Mouse (Mus musculus) frontal cortex, postnatal 25 days (tissue): ENCODE data around the gene Rora.
A peak's percentile ranks its signal among the peaks of the same experiment; 100 is the strongest.

Experiments
- DNase-seq, 2 experiments: peaks; one replicate each; pipeline ENCODE4 v3.0.0; 2022; ENCODE audit warnings: low spot score in 2 of 2

The Rora gene

DNA sequence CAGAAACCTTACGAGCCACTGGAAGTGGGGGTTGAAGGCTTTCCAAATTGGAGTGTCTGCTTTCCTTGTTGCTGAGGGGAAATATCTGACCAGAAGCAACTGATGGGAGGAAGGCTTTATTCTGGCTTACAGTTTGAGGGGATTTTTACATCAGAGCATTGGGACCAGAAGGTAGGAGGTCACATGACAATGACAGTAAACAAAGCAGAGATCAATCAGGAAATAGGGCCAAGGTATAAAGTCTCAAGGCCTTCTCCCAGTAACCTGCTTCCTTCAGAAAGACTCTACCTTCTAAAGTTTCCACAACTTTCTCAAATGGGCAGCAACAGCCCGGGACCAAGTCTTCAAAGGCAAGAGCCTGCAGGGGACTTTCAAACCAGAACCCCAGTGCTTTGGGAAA is 34.6 kb downstream of the Rora start:
- no peak for DNase-seq

- DNase-seq: peak in 1 of 2 experiments; percentile 33
Observed at GRCm38 (mm10) chr9:68689351-68689750, 35.8 kb downstream of the Rora start.

- no peak for DNase-seq
Observed at GRCm38 (mm10) chr9:68694889-68695495, 41.4 kb downstream of the Rora start.

GRCm38 (mm10) chr9:68695496-68695969 is 41.9 kb downstream of the Rora start:
- no peak for DNase-seq

DNA sequence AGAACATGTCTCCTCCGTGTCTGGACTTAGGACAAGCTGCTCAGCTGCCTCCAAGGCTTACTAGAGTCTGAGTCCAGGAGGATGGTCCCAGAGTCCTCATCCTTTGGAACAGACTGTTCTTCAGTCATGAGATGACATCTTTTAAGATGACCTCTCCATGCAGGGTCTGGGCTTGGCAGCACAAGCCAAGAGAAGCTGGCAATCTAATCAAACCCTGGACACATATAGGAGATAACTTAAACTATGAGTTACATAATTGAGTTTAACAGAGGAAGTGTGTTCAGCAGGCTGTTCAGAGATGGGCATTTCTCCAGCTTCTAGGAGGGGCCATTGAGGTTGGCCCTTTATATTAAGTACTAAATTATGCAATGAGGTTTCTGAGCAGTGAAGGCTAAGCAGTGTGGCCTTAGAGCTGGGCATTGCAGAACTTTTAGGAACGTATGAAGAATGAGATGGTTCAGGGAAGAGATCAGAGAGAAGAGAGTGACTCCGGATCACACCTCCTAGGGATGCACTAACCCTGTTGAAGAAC is 42.9 kb downstream of the Rora start:
- no peak for DNase-seq

DNA sequence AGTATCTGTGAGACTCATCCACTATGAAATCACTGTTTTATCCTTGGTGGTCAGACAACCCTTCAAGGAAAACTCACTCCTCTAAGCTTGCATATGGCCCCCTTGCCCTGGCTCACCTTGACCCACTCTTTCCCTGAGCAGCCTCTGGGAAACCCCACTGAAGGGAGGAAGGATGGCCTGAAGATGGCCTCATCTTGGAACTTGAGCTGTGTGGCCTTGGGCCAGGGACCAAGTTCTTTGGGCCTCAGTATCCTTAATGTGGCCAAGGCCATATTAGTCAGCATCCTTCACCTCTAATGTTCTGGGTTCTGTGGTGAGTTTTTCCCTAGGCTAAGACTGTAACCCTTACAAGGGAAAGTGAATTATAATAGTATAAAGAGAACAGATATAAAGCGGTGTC is 45.8 kb downstream of the Rora start:
- no peak for DNase-seq

- no peak for DNase-seq
Observed at GRCm38 (mm10) chr9:68699856-68700255, 46.3 kb downstream of the Rora start.

DNA sequence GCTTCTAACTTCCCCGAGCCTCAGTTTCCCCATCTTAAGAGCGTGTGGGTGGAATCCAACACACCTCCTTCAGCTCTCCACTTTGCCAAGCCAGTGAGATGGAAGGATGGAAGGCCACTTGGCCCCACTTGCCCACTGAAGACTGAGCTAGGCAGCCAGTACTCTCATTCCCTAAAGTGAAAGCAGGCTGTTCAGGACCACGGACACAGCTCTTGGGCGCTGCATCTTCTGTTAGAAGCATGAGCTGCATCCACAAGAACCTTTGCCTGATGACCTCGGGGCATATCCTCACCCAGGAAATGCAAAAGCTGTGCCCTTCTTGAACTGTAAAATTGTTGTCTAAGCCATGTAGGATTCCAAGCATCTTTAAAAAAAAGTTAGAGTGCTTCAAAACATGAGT is 54.0 kb downstream of the Rora start:
- DNase-seq: no peak

DNA sequence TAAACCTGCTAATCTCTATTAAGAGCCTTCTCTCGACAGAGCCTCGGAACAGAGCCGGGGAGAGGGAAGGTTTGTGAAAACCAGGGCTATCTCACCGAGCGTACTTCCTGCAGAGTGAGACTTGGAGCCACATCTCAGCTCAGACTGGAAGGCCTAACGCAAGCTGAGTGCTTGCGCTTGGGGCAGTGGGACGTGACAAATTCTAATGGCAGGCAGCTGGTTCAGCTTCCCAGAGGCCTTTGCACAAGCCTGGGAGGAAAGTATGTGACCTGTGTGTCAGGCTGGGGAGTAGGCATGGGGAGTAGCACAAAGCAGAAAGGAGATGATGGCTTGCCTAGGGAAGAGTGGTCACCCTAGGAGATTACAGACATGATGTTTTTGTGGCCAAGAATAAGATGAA is 55.6 kb downstream of the Rora start:
- no peak for DNase-seq

- no peak for DNase-seq
Observed at GRCm38 (mm10) chr9:68710893-68711654, 57.5 kb downstream of the Rora start.

- peak; percentile 25 to 30 for DNase-seq
Observed at GRCm38 (mm10) chr9:68716961-68717360, 63.4 kb downstream of the Rora start.

- no peak for DNase-seq
Observed at GRCm38 (mm10) chr9:68718427-68718826, 64.8 kb downstream of the Rora start.

GRCm38 (mm10) chr9:68719286-68719685 is 65.7 kb downstream of the Rora start:
- DNase-seq: no peak

DNA sequence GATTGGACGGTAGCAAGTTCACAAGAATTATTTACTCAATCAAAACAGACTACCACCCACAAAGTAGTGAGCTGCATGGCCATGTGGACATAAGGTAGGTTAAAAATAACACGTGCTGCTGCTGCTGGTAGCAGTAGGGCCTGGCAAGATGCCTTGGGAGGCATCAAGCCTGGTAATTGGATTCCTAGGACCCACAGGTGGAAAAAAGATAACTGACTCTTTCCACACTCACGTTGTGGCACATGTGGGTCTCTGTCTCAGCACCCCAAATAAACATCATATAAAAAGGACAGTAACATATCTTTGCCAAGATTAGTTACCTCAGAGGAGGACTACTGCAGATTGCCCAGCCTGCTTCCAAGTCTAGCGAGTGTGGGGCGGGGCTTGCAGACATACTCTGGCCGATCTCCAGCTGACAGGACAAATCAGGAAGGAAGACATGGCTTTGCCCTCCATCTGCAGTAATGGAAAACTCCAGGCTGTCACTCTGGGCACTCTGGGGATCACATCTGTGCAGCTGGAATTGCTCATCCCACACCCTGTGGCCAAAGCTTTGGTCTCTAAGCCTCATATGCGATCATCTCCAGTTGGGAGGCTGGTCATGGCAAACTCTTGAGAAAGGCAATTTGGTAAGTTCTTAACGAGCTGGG is 71.2 kb downstream of the Rora start:
- no peak for DNase-seq

DNA sequence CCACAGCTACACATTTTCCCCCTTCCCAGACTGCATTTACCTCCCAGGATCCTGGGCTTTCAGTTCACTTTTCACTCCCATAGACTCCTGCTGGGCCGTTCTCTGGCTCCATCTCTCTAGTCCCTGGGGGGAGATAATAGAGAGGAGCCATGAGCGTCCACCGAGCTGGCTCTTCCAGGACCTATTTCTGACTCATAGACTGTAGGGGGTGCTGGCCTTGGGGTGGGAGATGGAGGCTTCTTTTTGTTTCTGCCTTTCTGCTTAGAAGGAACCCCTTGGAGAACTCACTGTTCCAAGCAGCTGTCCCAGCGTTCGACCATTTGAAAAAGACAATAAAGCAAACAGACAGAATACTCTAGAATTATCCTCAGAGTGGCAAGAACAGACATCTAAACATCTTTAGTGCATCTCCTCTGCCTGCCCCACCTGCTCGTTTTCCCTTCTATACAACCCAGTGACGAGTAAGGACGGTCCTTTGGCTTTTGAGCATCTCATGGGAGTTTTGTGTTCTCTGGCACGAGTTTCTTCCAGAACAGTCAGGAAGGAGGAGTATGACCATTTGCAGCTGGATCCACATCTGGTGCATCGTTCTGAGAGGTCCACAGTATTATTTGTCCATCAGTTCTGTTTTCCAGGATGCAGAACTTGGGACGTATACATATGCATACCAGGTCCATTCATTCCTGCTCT is 73.7 kb downstream of the Rora start:
- no peak for DNase-seq

DNA sequence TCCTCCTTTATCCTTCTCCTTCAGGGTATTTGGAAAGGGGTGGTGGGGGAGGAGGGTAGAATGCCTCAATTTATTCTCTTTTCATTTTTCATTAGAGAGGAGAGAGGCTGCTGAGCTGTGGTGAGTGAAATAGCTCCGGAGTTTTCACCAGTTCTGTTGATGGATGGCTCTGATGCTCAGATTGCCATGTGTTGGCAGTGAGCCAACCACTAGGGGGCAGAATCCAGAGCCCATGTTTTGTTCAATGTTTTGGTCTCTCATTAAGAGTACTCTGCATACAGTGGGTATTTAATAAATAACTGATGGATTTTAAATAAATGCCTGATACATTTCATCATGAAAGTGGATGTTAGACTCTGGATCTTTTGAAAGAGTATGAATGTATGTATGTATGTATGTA is 77.9 kb downstream of the Rora start:
- DNase-seq: no peak

GRCm38 (mm10) chr9:68732929-68733328 is 79.3 kb downstream of the Rora start:
- DNase-seq: no peak

DNA sequence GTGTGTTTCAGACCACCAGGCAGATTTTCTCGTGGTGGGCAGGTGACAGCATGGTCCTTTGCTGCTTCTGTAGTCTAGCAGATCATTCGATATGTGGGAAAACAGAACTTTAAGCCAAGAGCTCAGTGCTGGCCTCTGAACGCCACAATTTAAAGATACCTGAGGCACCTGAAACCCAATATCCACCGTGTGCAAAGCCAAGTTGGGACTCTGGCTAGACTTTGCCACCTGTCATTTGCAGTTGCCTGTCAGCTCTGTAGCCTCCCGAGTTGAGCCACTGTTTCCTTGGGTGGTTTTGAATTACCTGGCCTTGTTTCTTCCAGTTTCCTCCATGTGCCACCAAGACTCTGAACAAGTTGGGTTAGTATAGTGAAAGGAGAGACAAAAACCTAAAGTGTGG is 82.3 kb downstream of the Rora start:
- DNase-seq: no peak

- no peak for DNase-seq
Observed at GRCm38 (mm10) chr9:68737197-68737736, 83.7 kb downstream of the Rora start.

- DNase-seq: no peak
Observed at GRCm38 (mm10) chr9:68745931-68746646, 92.5 kb downstream of the Rora start.

- DNase-seq: no peak
Observed at GRCm38 (mm10) chr9:68756976-68757375, 103.4 kb downstream of the Rora start.
